ENCODE assay signal across 8 mouse cellular contexts in genomic region chr3:14887134-14887666, GRCm38 (mm10). TPM values are rescaled to one million over a fixed set of nuclear protein-coding genes. Genes with fewer than 3 reads are reported as not detected.
DNase-seq lines count a peak whose midpoint lies in the region; ATAC-seq and TF ChIP-seq lines count a peak whose summit lies in the region.

No protein-coding gene starts in this region.

- peaks cover 15% of the 10 kb centered on the region; the same call in 1 of the 2 replicates for H3K4me1 ChIP-seq in lung, embryonic 14.5 days (ENCODE audit: insufficient read depth)
- no peaks in the 10 kb centered on the region for H3K4me1 ChIP-seq in cortical plate, adult 2 months (ENCODE audit: control insufficient read depth, insufficient read depth, low read length)

- TF ChIP-seq CTCF in lung, embryonic 14.5 days (IDR thresholded peaks at IDR 0.05; ENCODE audit: low read depth) = peak; percentile 35
- no peak for TF ChIP-seq CTCF in cortical plate, adult 2 months (IDR thresholded peaks at IDR 0.05; ENCODE audit: extremely low read depth, insufficient read depth, low read length)

- no peaks in the 10 kb centered on the region for H3K9me3 ChIP-seq in lung, embryonic 14.5 days (ENCODE audit: low read depth, low read length)

- WGBS in lung, embryonic 14.5 days = 24% methylated on average over 11 of the region's 11 CpGs

- no peak for TF ChIP-seq POLR2A in cortical plate, adult 2 months (IDR thresholded peaks at IDR 0.05; ENCODE audit: extremely low read depth, insufficient read depth, low read length)

- H3K9ac ChIP-seq in lung, embryonic 14.5 days = peak overlapping the region; percentile 87

- no peak for ATAC-seq in lung, embryonic 14.5 days (ENCODE audit: insufficient read depth)
- ATAC-seq in inflammation-experienced regulatory T-cells, adult 6 months = peak; percentile 18

- H3K27ac ChIP-seq in lung, embryonic 14.5 days (ENCODE audit: low read depth) = peak overlapping the region; percentile 92
- peak overlapping the region; percentile 78 for H3K27ac ChIP-seq in cortical plate, adult 2 months (ENCODE audit: insufficient read depth, low read length)

- H3K27me3 ChIP-seq in lung, embryonic 14.5 days (ENCODE audit: insufficient read depth, low read length) = no peaks in the 10 kb centered on the region

- H3K4me3 ChIP-seq in lung, embryonic 14.5 days (ENCODE audit: low read depth, low read length) = peak overlapping the region; percentile 82
- peak overlapping the region; percentile 60 for H3K4me3 ChIP-seq in cortical plate, adult 2 months (ENCODE audit: insufficient read depth, low read length)

- peaks cover 27% of the 10 kb centered on the region; the same call in 1 of the 2 replicates for H3K36me3 ChIP-seq in lung, embryonic 14.5 days (ENCODE audit: insufficient read depth)

- DNase-seq in lung, embryonic 14.5 days = peak; percentile 58
- no peak for DNase-seq in lung, postnatal 4 days
- DNase-seq in naive thymus-derived CD4-positive, alpha-beta T cell, adult 2 months (ENCODE audit: low read depth) = peak; percentile 49
- no peak for DNase-seq in layer of hippocampus, postnatal 36 days
- DNase-seq in layer of hippocampus, adult 11-12 months (ENCODE audit: low spot score) = no peak
- DNase-seq in frontal cortex, postnatal 36 days (ENCODE audit: low spot score in 2 of 2) = no peak

- H3K4me2 ChIP-seq in lung, embryonic 14.5 days = peak overlapping the region; percentile 70

RNA-seq across cellular contexts. Expression of gene Car2, which starts 1.1 kb away (rescaled TPM):
- 365 and 368 TPM in 2 replicates for polyA plus RNA-seq in lung, embryonic 14.5 days (2014; fragmentation: Nextera tagmentation; extraction: Ambion mirVana)
- 363 and 437 TPM in 2 replicates for polyA plus RNA-seq in cortical plate, adult 2 months (2012; rRNA removed)
- polyA plus RNA-seq in inflammation-experienced regulatory T-cells, adult 6 months (2017; shearing (Covaris generic)) = 10 to 100 TPM in 1 of 3 experiments, 1 to 10 TPM in 2; 2.7 to 48.9 (median 4.2) TPM
- total RNA-seq in layer of hippocampus, postnatal 36 days (2021) = 100 to 1,000 TPM; 148 to 150 TPM

RNA-seq across cellular contexts. Expression of gene Car3, which starts 23.9 kb away (rescaled TPM):
- 1.6 and 2.9 TPM in 2 replicates for polyA plus RNA-seq in lung, embryonic 14.5 days (2014; fragmentation: Nextera tagmentation; extraction: Ambion mirVana)
- polyA plus RNA-seq in cortical plate, adult 2 months (2012; rRNA removed) = 1.0 and 1.1 TPM in 2 replicates
- not detected for polyA plus RNA-seq in inflammation-experienced regulatory T-cells, adult 6 months (2017; shearing (Covaris generic))
- total RNA-seq in layer of hippocampus, postnatal 36 days (2021) = under 1 TPM; 0.33 to 0.45 TPM

Comparison
In these comparisons a context has a peak if more than half of its experiments do, and no peak if none do; other contexts are left out.
1. DNase-seq: peak in lung, embryonic 14.5 days (single experiment) and naive thymus-derived CD4-positive, alpha-beta T cell, adult 2 months (single experiment); none in lung, postnatal 4 days (0 of 2), layer of hippocampus, postnatal 36 days (0 of 2), layer of hippocampus, adult 11-12 months (single experiment) and frontal cortex, postnatal 36 days (0 of 2).